Mouse (Mus musculus): ENCODE results near the gene Cib1. TPM values are rescaled to one million over a fixed set of nuclear protein-coding genes. Genes with fewer than 3 reads are reported as not detected.

The Cib1 gene
- polyA plus RNA-seq, 1 experiment from 2014 or later: 53.2 TPM

DNA sequence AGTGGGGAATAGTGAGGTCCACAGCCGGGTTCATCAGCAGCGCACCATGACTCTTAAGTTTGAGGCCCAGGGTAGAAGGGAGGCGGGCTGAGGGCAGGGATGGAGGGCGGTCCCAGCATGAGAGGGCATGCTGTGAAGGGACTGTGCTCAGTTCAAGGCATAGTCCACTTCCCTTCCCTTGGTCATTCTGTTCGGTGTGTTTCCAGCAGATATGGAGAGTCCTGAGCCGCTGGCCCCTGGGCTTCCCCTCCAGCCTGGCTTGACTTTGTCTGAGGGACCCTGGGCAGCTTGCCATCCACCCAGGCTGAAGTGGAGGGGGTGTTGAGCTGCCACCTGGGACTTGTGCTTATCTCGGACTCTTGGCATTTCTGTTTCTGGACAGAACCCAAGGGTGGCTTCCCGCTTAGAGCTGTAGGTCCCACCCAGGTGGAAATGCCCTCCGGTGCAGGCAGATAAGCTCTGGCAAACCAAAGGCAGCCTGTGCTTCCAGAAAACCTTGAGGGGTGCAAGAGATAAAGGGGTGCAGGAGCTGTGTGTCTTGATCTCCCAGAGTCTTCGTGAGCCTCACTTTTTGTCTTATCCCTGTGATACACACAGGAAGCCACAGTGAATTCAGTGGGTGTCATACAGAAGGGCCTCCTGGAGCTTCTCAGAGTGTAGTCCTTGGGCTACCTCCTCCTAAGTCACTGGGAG lies 23.7 kb downstream of the Cib1 start:
- Histone ChIP-seq H3K27ac (ENCODE audit: low read depth, low read length) (no peak overlapping the region), H3K4me1 (ENCODE audit: control insufficient read depth, insufficient read depth, low read length) (no peaks in the 10 kb centered on the region), H3K27me3 (ENCODE audit: control insufficient read depth, insufficient read depth, low read length) (no peaks in the 10 kb centered on the region), H3K9me3 (ENCODE audit: control insufficient read depth, low read length) (no peaks in the 10 kb centered on the region), H3K9ac (ENCODE audit: low read length) (no peak overlapping the region), H3K4me2 (ENCODE audit: low read depth) (no peak overlapping the region), H3K36me3 (ENCODE audit: control insufficient read depth, insufficient read depth, low read length) (no peaks in the 10 kb centered on the region), H3K4me3 (ENCODE audit: low read depth, low read length) (0 out of 2 replicates have a peak overlapping the region, but pooled peaks have one; percentile 8)
- DNase-seq (ENCODE audit: low spot score) (no peak), ATAC-seq (ENCODE audit: insufficient read depth, low FRiP score, low TSS enrichment) (no peak)
- WGBS: 90% methylated on average over 10 of the region's 10 CpGs

DNA sequence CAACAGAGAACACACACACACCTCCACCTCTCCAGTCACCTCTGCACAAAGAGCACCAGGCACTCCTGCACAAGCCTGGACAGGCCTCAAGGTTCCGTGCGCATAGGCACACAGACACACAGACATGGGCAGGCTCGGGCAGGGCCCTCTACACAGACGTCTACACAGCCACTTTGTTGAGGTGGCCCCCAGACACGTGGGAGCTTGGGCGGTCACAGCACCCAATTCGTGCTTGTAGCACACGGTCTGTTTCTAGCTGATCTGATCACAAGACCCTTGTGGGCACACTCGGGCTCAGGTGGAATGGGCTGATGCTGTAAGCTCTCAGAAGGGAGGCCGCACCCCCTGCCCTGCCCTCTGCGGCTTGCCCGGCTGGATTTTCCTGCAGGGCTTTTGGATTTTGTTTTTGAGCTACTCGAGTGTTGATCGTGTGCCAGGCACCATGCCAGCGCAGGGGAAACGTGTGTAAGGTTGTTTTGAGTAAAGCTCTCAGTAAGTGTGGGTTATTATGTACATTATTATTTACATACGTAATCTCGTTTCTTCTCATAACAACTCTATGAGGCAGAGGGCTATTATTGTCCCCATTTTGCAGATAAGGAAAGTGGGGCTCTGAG lies 24.5 kb downstream of the Cib1 start:
- Histone ChIP-seq H3K9me3 (ENCODE audit: control insufficient read depth, low read length) (no peaks in the 10 kb centered on the region), H3K9ac (ENCODE audit: low read length) (no peak overlapping the region), H3K4me3 (ENCODE audit: low read depth, low read length) (no peak overlapping the region), H3K4me1 (ENCODE audit: control insufficient read depth, insufficient read depth, low read length) (no peaks in the 10 kb centered on the region; the same call in 1 of the 2 replicates), H3K27ac (ENCODE audit: low read depth, low read length) (no peak overlapping the region), H3K36me3 (ENCODE audit: control insufficient read depth, insufficient read depth, low read length) (no peaks in the 10 kb centered on the region), H3K27me3 (ENCODE audit: control insufficient read depth, insufficient read depth, low read length) (no peaks in the 10 kb centered on the region), H3K4me2 (ENCODE audit: low read depth) (no peak overlapping the region)
- DNase-seq (ENCODE audit: low spot score): no peak
- no peak for ATAC-seq (ENCODE audit: insufficient read depth, low FRiP score, low TSS enrichment)
- 88% methylated on average over 18 of the region's 18 CpGs for WGBS

DNA sequence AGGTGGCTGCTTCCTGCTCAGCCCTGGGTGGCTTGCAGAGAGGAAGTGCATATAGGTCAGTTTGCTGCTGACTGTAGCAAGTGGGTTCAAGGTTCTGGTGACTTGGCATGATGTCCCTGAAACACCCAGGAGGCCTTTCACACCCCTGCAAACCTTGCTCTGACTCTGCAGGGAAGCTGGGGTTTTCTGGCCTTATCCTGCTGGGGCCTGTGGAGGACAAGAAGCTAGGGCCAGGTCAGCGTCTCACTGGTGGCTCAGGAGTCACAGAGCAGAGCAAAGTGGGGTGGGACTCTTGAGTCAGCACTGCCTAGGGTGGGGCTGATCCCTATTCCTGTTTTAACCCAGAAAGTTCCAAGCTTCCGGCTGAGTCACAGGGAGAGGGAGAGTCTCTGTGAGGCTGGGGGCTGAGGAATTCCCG lies 25.3 kb downstream of the Cib1 start:
- no peak overlapping the region for H3K27ac ChIP-seq (ENCODE audit: low read depth, low read length)
- H3K36me3 ChIP-seq (ENCODE audit: control insufficient read depth, insufficient read depth, low read length): no peaks in the 10 kb centered on the region
- ATAC-seq (ENCODE audit: insufficient read depth, low FRiP score, low TSS enrichment): no peak
- WGBS: 63% methylated on average over 3 of the region's 3 CpGs
- no peak overlapping the region for H3K9ac ChIP-seq (ENCODE audit: low read length)
- DNase-seq (ENCODE audit: low spot score): no peak
- H3K27me3 ChIP-seq (ENCODE audit: control insufficient read depth, insufficient read depth, low read length): no peaks in the 10 kb centered on the region
- no peaks in the 10 kb centered on the region; the same call in 1 of the 2 replicates for H3K4me1 ChIP-seq (ENCODE audit: control insufficient read depth, insufficient read depth, low read length)
- no peak overlapping the region for H3K4me2 ChIP-seq (ENCODE audit: low read depth)
- no peak overlapping the region for H3K4me3 ChIP-seq (ENCODE audit: low read depth, low read length)
- H3K9me3 ChIP-seq (ENCODE audit: control insufficient read depth, low read length): no peaks in the 10 kb centered on the region

DNA sequence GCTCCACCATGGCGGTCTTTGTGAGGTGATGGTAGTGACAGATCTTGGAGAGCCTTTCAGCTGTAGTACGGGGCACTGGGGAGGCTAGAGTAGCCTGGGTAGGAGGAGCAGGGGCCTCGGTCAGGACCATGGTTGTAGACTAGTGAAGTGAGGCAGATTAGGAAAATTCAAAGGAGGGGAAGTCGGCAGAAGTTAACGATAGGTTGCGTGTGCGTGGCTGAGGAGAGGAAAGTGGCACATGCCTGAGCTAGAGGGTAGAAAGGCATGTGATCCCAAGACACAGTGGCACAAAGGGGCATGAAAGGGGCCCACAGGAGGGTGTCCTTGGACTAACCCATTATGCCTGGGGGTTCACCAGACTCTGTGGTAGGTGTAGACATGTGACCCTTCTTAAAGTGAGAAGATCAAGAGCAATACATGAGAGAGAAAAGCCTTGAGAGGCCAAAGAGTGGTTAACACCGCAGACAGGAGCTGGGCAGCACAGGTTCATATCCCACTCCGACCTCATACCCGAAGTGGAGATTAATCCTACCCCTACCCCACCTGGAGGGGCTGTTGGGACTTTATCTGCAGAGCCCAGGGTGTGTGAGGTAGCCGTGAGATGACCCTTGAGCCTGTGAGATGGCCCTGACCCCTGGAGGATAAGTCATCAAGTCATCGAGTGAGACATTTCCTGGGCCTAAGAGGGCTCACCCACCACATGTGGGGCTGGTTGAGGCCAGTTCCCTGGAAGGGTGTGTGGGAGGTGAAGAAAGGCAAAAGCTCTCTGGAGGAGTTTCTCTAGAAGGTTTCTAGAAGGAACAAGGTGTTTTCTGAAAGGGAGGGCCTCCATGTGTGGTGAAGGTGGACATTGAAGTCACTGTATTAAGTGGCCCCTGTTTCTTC lies 26.7 kb downstream of the Cib1 start:
- H3K9ac ChIP-seq (ENCODE audit: low read length): no peak overlapping the region
- no peaks in the 10 kb centered on the region for H3K9me3 ChIP-seq (ENCODE audit: control insufficient read depth, low read length)
- no peaks in the 10 kb centered on the region; the same call in 1 of the 2 replicates for H3K4me1 ChIP-seq (ENCODE audit: control insufficient read depth, insufficient read depth, low read length)
- DNase-seq (ENCODE audit: low spot score) (no peak), ATAC-seq (ENCODE audit: insufficient read depth, low FRiP score, low TSS enrichment) (no peak)
- H3K4me3 ChIP-seq (ENCODE audit: low read depth, low read length): no peak overlapping the region
- 92% methylated on average over 12 of the region's 12 CpGs for WGBS
- no peaks in the 10 kb centered on the region for H3K36me3 ChIP-seq (ENCODE audit: control insufficient read depth, insufficient read depth, low read length)
- H3K27ac ChIP-seq (ENCODE audit: low read depth, low read length): no peak overlapping the region
- H3K4me2 ChIP-seq (ENCODE audit: low read depth): no peak overlapping the region
- H3K27me3 ChIP-seq (ENCODE audit: control insufficient read depth, insufficient read depth, low read length): no peaks in the 10 kb centered on the region

DNA sequence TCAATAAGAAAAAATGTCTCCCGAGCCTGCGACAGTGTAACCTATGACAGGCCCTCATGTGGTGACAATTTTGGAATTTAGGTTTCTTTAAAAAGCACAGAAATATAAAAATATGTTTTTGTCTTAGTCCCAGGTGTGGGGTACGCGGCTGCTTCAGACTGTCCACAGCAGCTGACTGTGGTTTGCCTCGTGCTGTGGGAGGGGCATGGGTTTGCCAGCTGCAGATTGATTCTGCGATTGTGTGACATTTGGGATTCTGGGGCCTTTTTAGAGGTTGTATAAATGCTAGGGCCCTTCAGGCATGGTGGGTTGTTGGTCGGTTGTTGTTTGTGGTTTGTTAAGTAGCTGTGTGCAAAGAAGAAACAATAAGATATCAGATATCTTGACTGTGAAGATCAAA lies 27.7 kb downstream of the Cib1 start:
- H3K9me3 ChIP-seq (ENCODE audit: control insufficient read depth, low read length): no peaks in the 10 kb centered on the region
- H3K4me2 ChIP-seq (ENCODE audit: low read depth): no peak overlapping the region
- no peaks in the 10 kb centered on the region for H3K27me3 ChIP-seq (ENCODE audit: control insufficient read depth, insufficient read depth, low read length)
- peaks cover 4% of the 10 kb centered on the region; the same call in 1 of the 2 replicates for H3K4me1 ChIP-seq (ENCODE audit: control insufficient read depth, insufficient read depth, low read length)
- H3K27ac ChIP-seq (ENCODE audit: low read depth, low read length): no peak overlapping the region
- no peaks in the 10 kb centered on the region for H3K36me3 ChIP-seq (ENCODE audit: control insufficient read depth, insufficient read depth, low read length)
- no peak overlapping the region for H3K9ac ChIP-seq (ENCODE audit: low read length)
- 88% methylated on average over 7 of the region's 7 CpGs for WGBS
- DNase-seq (ENCODE audit: low spot score) (no peak), ATAC-seq (ENCODE audit: insufficient read depth, low FRiP score, low TSS enrichment) (no peak)
- no peak overlapping the region for H3K4me3 ChIP-seq (ENCODE audit: low read depth, low read length)

DNA sequence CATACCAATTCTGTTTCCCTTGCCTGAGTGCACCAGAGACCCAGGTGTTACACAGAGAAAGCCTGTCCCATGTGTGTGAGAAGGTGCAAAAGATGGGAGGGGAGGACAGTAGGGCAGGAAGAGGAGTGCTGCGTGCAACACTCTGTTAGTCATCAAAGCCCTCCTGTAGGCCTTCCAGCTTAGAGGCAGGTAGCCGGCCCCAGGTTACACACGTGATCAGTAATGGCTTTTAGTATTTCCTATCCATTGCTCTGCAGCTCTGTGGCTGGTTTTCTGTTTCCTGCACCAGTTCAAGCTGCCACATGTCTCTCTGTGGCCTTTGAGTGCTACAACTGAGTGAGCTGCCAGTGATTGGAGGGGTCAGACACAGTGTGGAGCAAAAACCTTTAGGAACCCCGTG lies 28.3 kb downstream of the Cib1 start:
- no peak overlapping the region for H3K4me3 ChIP-seq (ENCODE audit: low read depth, low read length)
- H3K4me1 ChIP-seq (ENCODE audit: control insufficient read depth, insufficient read depth, low read length): peaks cover 8% of the 10 kb centered on the region
- H3K27me3 ChIP-seq (ENCODE audit: control insufficient read depth, insufficient read depth, low read length): no peaks in the 10 kb centered on the region
- H3K36me3 ChIP-seq (ENCODE audit: control insufficient read depth, insufficient read depth, low read length): no peaks in the 10 kb centered on the region
- H3K9me3 ChIP-seq (ENCODE audit: control insufficient read depth, low read length): no peaks in the 10 kb centered on the region
- H3K9ac ChIP-seq (ENCODE audit: low read length): no peak overlapping the region
- 80% methylated on average over 4 of the region's 4 CpGs for WGBS
- H3K4me2 ChIP-seq (ENCODE audit: low read depth): no peak overlapping the region
- H3K27ac ChIP-seq (ENCODE audit: low read depth, low read length): no peak overlapping the region
- DNase-seq (ENCODE audit: low spot score) (no peak), ATAC-seq (ENCODE audit: insufficient read depth, low FRiP score, low TSS enrichment) (no peak)

DNA sequence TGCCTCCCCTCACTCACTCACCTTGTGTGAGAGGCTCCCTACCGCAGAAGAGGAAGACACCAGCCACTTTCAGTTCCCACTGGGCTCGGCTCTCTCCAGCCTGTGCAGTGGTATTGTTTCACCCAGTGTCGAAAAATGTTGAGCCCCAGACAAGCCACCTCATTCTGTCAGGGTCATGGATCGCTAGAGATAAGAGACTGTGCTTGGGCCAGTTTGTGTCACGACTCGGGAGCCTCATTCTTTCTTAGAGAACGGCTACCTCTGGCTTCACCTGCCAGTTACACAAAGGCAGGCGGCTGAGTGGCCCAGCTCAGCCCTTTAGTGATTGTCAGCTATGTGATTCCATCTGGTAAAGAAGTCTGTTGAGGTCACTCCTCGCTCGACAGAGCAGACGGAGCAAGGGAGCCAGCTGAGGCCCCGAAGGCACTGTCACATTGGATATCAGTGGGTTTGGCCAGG lies 28.9 kb downstream of the Cib1 start:
- ATAC-seq (ENCODE audit: insufficient read depth, low FRiP score, low TSS enrichment) (no peak), DNase-seq (ENCODE audit: low spot score) (no peak)
- H3K9me3 ChIP-seq (ENCODE audit: control insufficient read depth, low read length): no peaks in the 10 kb centered on the region
- WGBS: 69% methylated on average over 12 of the region's 12 CpGs
- no peaks in the 10 kb centered on the region for H3K36me3 ChIP-seq (ENCODE audit: control insufficient read depth, insufficient read depth, low read length)
- H3K4me1 ChIP-seq (ENCODE audit: control insufficient read depth, insufficient read depth, low read length): peaks cover 11% of the 10 kb centered on the region
- H3K27me3 ChIP-seq (ENCODE audit: control insufficient read depth, insufficient read depth, low read length): no peaks in the 10 kb centered on the region
- no peak overlapping the region for H3K4me3 ChIP-seq (ENCODE audit: low read depth, low read length)
- peak overlapping the region; percentile 51 for H3K27ac ChIP-seq (ENCODE audit: low read depth, low read length)
- no peak overlapping the region for H3K4me2 ChIP-seq (ENCODE audit: low read depth)
- H3K9ac ChIP-seq (ENCODE audit: low read length): no peak overlapping the region

DNA sequence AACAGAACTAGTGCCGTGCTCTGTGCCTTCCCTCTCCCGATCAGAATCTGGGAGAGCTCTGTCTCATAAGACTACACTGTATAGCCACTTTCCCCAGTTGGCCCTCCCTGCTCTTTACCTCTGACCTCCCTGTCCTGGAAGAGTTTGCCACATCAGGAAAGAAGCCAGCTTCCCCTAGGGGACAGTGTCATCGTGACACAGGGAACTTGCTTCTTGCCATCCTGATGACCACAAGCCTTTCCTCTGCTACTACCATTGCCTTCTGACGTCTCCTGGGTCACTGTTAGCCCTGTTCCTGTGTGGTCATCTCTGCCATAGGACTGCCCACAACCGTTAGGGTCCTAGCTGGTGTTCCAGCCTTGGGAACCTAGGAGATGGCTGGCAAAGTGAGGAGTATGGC lies 29.7 kb downstream of the Cib1 start:
- Histone ChIP-seq H3K4me1 (ENCODE audit: control insufficient read depth, insufficient read depth, low read length) (peaks cover 11% of the 10 kb centered on the region), H3K4me3 (ENCODE audit: low read depth, low read length) (no peak overlapping the region), H3K36me3 (ENCODE audit: control insufficient read depth, insufficient read depth, low read length) (no peaks in the 10 kb centered on the region), H3K27ac (ENCODE audit: low read depth, low read length) (peak overlapping the region; percentile 51; the same call in 1 of the 2 replicates), H3K9ac (ENCODE audit: low read length) (no peak overlapping the region), H3K4me2 (ENCODE audit: low read depth) (no peak overlapping the region), H3K9me3 (ENCODE audit: control insufficient read depth, low read length) (no peaks in the 10 kb centered on the region), H3K27me3 (ENCODE audit: control insufficient read depth, insufficient read depth, low read length) (no peaks in the 10 kb centered on the region)
- DNase-seq (ENCODE audit: low spot score) (no peak), ATAC-seq (ENCODE audit: insufficient read depth, low FRiP score, low TSS enrichment) (no peak)
- WGBS: 87% methylated on average over 5 of the region's 5 CpGs

Data from neural tube, embryonic 11.5 days (tissue).